Mouse (Mus musculus): ENCODE data around the gene Cttnbp2. TPM values are rescaled to one million over a fixed set of nuclear protein-coding genes. Genes with fewer than 3 reads are reported as not detected.

The Cttnbp2 gene
- polyA plus RNA-seq, 1 experiment from 2014 or later: 17.2 TPM

GRCm38 (mm10) chr6:18372447-18373228, 142.0 kb downstream of the Cttnbp2 start:
- no peak overlapping the region for H3K4me3 ChIP-seq (ENCODE audit: low read length)
- WGBS: 18% methylated on average over 7 of the region's 7 CpGs
- peaks cover 4% of the 10 kb centered on the region for H3K4me1 ChIP-seq (replicated peaks; ENCODE audit: control insufficient read depth, insufficient read depth, low read length)
- H3K9ac ChIP-seq (ENCODE audit: low read length): no peak overlapping the region
- peak; percentile 94 for ATAC-seq (ENCODE audit: low read depth)
- peak overlapping the region; percentile 38; the same call in 1 of the 2 replicates for H3K27ac ChIP-seq (ENCODE audit: low read length)
- H3K9me3 ChIP-seq (ENCODE audit: control insufficient read depth, low read length): no peaks in the 10 kb centered on the region
- no peaks in the 10 kb centered on the region for H3K27me3 ChIP-seq (ENCODE audit: control insufficient read depth, insufficient read depth, low read depth, low read length)
- no peak overlapping the region for H3K4me2 ChIP-seq (ENCODE audit: low read depth, low read length)
- H3K36me3 ChIP-seq (ENCODE audit: control insufficient read depth, insufficient read depth, low read length): no peaks in the 10 kb centered on the region; the same call in 1 of the 2 replicates

- WGBS: 85% methylated on average over 4 of the region's 4 CpGs
- Histone ChIP-seq H3K4me2 (ENCODE audit: low read depth, low read length) (no peak overlapping the region), H3K9ac (ENCODE audit: low read length) (no peak overlapping the region), H3K9me3 (ENCODE audit: control insufficient read depth, low read length) (no peaks in the 10 kb centered on the region), H3K4me3 (ENCODE audit: low read length) (no peak overlapping the region), H3K27ac (ENCODE audit: low read length) (no peak overlapping the region), H3K36me3 (ENCODE audit: control insufficient read depth, insufficient read depth, low read length) (no peaks in the 10 kb centered on the region; the same call in 1 of the 2 replicates), H3K27me3 (ENCODE audit: control insufficient read depth, insufficient read depth, low read depth, low read length) (no peaks in the 10 kb centered on the region), H3K4me1 (replicated peaks; ENCODE audit: control insufficient read depth, insufficient read depth, low read length) (peaks cover 4% of the 10 kb centered on the region)
- no peak for ATAC-seq (ENCODE audit: low read depth)
These were observed 144.9 kb downstream of the Cttnbp2 start for GRCm38 (mm10) chr6:18369723-18370122.

GRCm38 (mm10) chr6:18369054-18369453, 145.6 kb downstream of the Cttnbp2 start:
- no peak overlapping the region for H3K4me3 ChIP-seq (ENCODE audit: low read length)
- no peak overlapping the region for H3K27ac ChIP-seq (ENCODE audit: low read length)
- whole genome bisulfite sequencing: 85% methylated on average over 3 of the region's 3 CpGs
- no peak overlapping the region for H3K9ac ChIP-seq (ENCODE audit: low read length)
- no peaks in the 10 kb centered on the region; the same call in 1 of the 2 replicates for H3K36me3 ChIP-seq (ENCODE audit: control insufficient read depth, insufficient read depth, low read length)
- H3K27me3 ChIP-seq (ENCODE audit: control insufficient read depth, insufficient read depth, low read depth, low read length): no peaks in the 10 kb centered on the region
- no peak overlapping the region for H3K4me2 ChIP-seq (ENCODE audit: low read depth, low read length)
- H3K4me1 ChIP-seq (replicated peaks; ENCODE audit: control insufficient read depth, insufficient read depth, low read length): peaks cover 4% of the 10 kb centered on the region
- no peak for ATAC-seq (ENCODE audit: low read depth)
- no peaks in the 10 kb centered on the region for H3K9me3 ChIP-seq (ENCODE audit: control insufficient read depth, low read length)

- Histone ChIP-seq H3K4me3 (ENCODE audit: low read length) (no peak overlapping the region), H3K4me1 (replicated peaks; ENCODE audit: control insufficient read depth, insufficient read depth, low read length) (no peaks in the 10 kb centered on the region), H3K9ac (ENCODE audit: low read length) (no peak overlapping the region), H3K4me2 (ENCODE audit: low read depth, low read length) (no peak overlapping the region), H3K27me3 (ENCODE audit: control insufficient read depth, insufficient read depth, low read depth, low read length) (no peaks in the 10 kb centered on the region), H3K27ac (ENCODE audit: low read length) (no peak overlapping the region), H3K36me3 (ENCODE audit: control insufficient read depth, insufficient read depth, low read length) (no peaks in the 10 kb centered on the region), H3K9me3 (ENCODE audit: control insufficient read depth, low read length) (no peaks in the 10 kb centered on the region)
- WGBS: 63% methylated on average over 5 of the region's 5 CpGs
- ATAC-seq (ENCODE audit: low read depth): peak; percentile 54; the same call in 1 of the 2 replicates
These were observed 152.4 kb downstream of the Cttnbp2 start for GRCm38 (mm10) chr6:18362232-18362631.

- no peaks in the 10 kb centered on the region for H3K27me3 ChIP-seq (ENCODE audit: control insufficient read depth, insufficient read depth, low read depth, low read length)
- H3K27ac ChIP-seq (ENCODE audit: low read length): no peak overlapping the region
- no peak overlapping the region for H3K4me2 ChIP-seq (ENCODE audit: low read depth, low read length)
- no peak for ATAC-seq (ENCODE audit: low read depth)
- H3K9me3 ChIP-seq (ENCODE audit: control insufficient read depth, low read length): no peaks in the 10 kb centered on the region
- H3K9ac ChIP-seq (ENCODE audit: low read length): no peak overlapping the region
- no peak overlapping the region for H3K4me3 ChIP-seq (ENCODE audit: low read length)
- no peaks in the 10 kb centered on the region for H3K4me1 ChIP-seq (replicated peaks; ENCODE audit: control insufficient read depth, insufficient read depth, low read length)
- H3K36me3 ChIP-seq (ENCODE audit: control insufficient read depth, insufficient read depth, low read length): no peaks in the 10 kb centered on the region
These were observed 153.7 kb downstream of the Cttnbp2 start for GRCm38 (mm10) chr6:18360955-18361354.

GRCm38 (mm10) chr6:18360154-18360553, 154.5 kb downstream of the Cttnbp2 start:
- H3K4me1 ChIP-seq (replicated peaks; ENCODE audit: control insufficient read depth, insufficient read depth, low read length): no peaks in the 10 kb centered on the region
- no peak overlapping the region for H3K4me2 ChIP-seq (ENCODE audit: low read depth, low read length)
- H3K27ac ChIP-seq (ENCODE audit: low read length): no peak overlapping the region
- H3K4me3 ChIP-seq (ENCODE audit: low read length): no peak overlapping the region
- no peaks in the 10 kb centered on the region for H3K36me3 ChIP-seq (ENCODE audit: control insufficient read depth, insufficient read depth, low read length)
- no peaks in the 10 kb centered on the region for H3K9me3 ChIP-seq (ENCODE audit: control insufficient read depth, low read length)
- 67% methylated on average over 1 of the region's 1 CpGs for WGBS
- no peak overlapping the region for H3K9ac ChIP-seq (ENCODE audit: low read length)
- no peaks in the 10 kb centered on the region for H3K27me3 ChIP-seq (ENCODE audit: control insufficient read depth, insufficient read depth, low read depth, low read length)
- ATAC-seq (ENCODE audit: low read depth): no peak

- Histone ChIP-seq H3K27ac (ENCODE audit: low read length) (no peak overlapping the region), H3K4me3 (ENCODE audit: low read length) (no peak overlapping the region), H3K9me3 (ENCODE audit: control insufficient read depth, low read length) (no peaks in the 10 kb centered on the region), H3K27me3 (ENCODE audit: control insufficient read depth, insufficient read depth, low read depth, low read length) (no peaks in the 10 kb centered on the region), H3K4me2 (ENCODE audit: low read depth, low read length) (no peak overlapping the region), H3K4me1 (replicated peaks; ENCODE audit: control insufficient read depth, insufficient read depth, low read length) (no peaks in the 10 kb centered on the region), H3K9ac (ENCODE audit: low read length) (no peak overlapping the region), H3K36me3 (ENCODE audit: control insufficient read depth, insufficient read depth, low read length) (no peaks in the 10 kb centered on the region)
- ATAC-seq (ENCODE audit: low read depth): no peak
- WGBS: 49% methylated on average over 3 of the region's 3 CpGs
These were observed 165.3 kb downstream of the Cttnbp2 start for GRCm38 (mm10) chr6:18349153-18349858.

GRCm38 (mm10) chr6:18344272-18344671, 170.4 kb downstream of the Cttnbp2 start:
- no peaks in the 10 kb centered on the region for H3K9me3 ChIP-seq (ENCODE audit: control insufficient read depth, low read length)
- no peak overlapping the region for H3K27ac ChIP-seq (ENCODE audit: low read length)
- H3K36me3 ChIP-seq (ENCODE audit: control insufficient read depth, insufficient read depth, low read length): no peaks in the 10 kb centered on the region
- no peak overlapping the region for H3K4me3 ChIP-seq (ENCODE audit: low read length)
- H3K4me2 ChIP-seq (ENCODE audit: low read depth, low read length): no peak overlapping the region
- no peaks in the 10 kb centered on the region for H3K27me3 ChIP-seq (ENCODE audit: control insufficient read depth, insufficient read depth, low read depth, low read length)
- H3K4me1 ChIP-seq (replicated peaks; ENCODE audit: control insufficient read depth, insufficient read depth, low read length): no peaks in the 10 kb centered on the region
- WGBS: 78% methylated on average over 2 of the region's 2 CpGs
- no peak overlapping the region for H3K9ac ChIP-seq (ENCODE audit: low read length)
- ATAC-seq (ENCODE audit: low read depth): no peak

- Histone ChIP-seq H3K9ac (ENCODE audit: low read length) (no peak overlapping the region), H3K36me3 (ENCODE audit: control insufficient read depth, insufficient read depth, low read length) (no peaks in the 10 kb centered on the region), H3K9me3 (ENCODE audit: control insufficient read depth, low read length) (no peaks in the 10 kb centered on the region), H3K4me2 (ENCODE audit: low read depth, low read length) (no peak overlapping the region), H3K27ac (ENCODE audit: low read length) (peak overlapping the region; percentile 66), H3K4me1 (replicated peaks; ENCODE audit: control insufficient read depth, insufficient read depth, low read length) (no peaks in the 10 kb centered on the region), H3K27me3 (ENCODE audit: control insufficient read depth, insufficient read depth, low read depth, low read length) (no peaks in the 10 kb centered on the region), H3K4me3 (ENCODE audit: low read length) (no peak overlapping the region)
- ATAC-seq (ENCODE audit: low read depth): peak; percentile 86
These were observed 176.3 kb downstream of the Cttnbp2 start for GRCm38 (mm10) chr6:18338307-18338706.
